Mouse (Mus musculus): ENCODE measurements around the gene Cox7a1. TPM values are rescaled to one million over a fixed set of nuclear protein-coding genes. Genes with fewer than 3 reads are reported as not detected.
A peak's percentile ranks its signal among the peaks of the same experiment; 100 is the strongest.

Gene Cox7a1
- total and polyA plus RNA-seq, 2 experiments from 2014 or later: 9.7 TPM; not detected in 1

GRCm38 (mm10) chr7:30189116-30189491, 5.2 kb downstream of the Cox7a1 start:
- Histone ChIP-seq H3K4me1 (ENCODE audit: insufficient read depth, low read length) (peaks cover 4% of the 10 kb centered on the region; the same call in 1 of the 2 replicates), H3K9ac (replicated peaks; ENCODE audit: low read length) (no peak overlapping the region), H3K9me3 (ENCODE audit: low read length) (no peaks in the 10 kb centered on the region), H3K27me3 (ENCODE audit: insufficient read depth, low read length) (no peaks in the 10 kb centered on the region), H3K4me2 (ENCODE audit: low read depth, low read length) (no peak overlapping the region), H3K36me3 (ENCODE audit: insufficient read depth, low read length) (peaks cover 48% of the 10 kb centered on the region), H3K4me3 (ENCODE audit: low read length) (no peak overlapping the region), H3K27ac (no peak overlapping the region)
- no peak for ATAC-seq
- TF ChIP-seq CTCF (IDR thresholded peaks at IDR 0.05; ENCODE audit: low read depth): no peak
- 91% methylated on average over 4 of the region's 4 CpGs for WGBS
- no peak for DNase-seq (ENCODE audit: low spot score)

GRCm38 (mm10) chr7:30192088-30192487, 8.1 kb downstream of the Cox7a1 start:
- Histone ChIP-seq H3K36me3 (ENCODE audit: insufficient read depth, low read length) (peaks cover 32% of the 10 kb centered on the region), H3K27me3 (ENCODE audit: insufficient read depth, low read length) (no peaks in the 10 kb centered on the region), H3K9ac (replicated peaks; ENCODE audit: low read length) (no peak overlapping the region), H3K4me3 (ENCODE audit: low read length) (no peak overlapping the region), H3K9me3 (ENCODE audit: low read length) (no peaks in the 10 kb centered on the region), H3K4me2 (ENCODE audit: low read depth, low read length) (no peak overlapping the region), H3K4me1 (ENCODE audit: insufficient read depth, low read length) (0 out of 2 replicates have a peak, but pooled peaks cover 4% of the 10 kb centered on the region), H3K27ac (no peak overlapping the region)
- ATAC-seq: no peak
- TF ChIP-seq CTCF (IDR thresholded peaks at IDR 0.05; ENCODE audit: low read depth): no peak
- DNase-seq (ENCODE audit: low spot score): no peak
- 92% methylated on average over 12 of the region's 12 CpGs for WGBS

GRCm38 (mm10) chr7:30193013-30193412, 9.1 kb downstream of the Cox7a1 start:
- no peak for TF ChIP-seq CTCF (IDR thresholded peaks at IDR 0.05; ENCODE audit: low read depth)
- Histone ChIP-seq H3K4me3 (ENCODE audit: low read length) (peak overlapping the region; percentile 85), H3K27ac (no peak overlapping the region), H3K9ac (replicated peaks; ENCODE audit: low read length) (peak overlapping the region; percentile 83), H3K4me2 (ENCODE audit: low read depth, low read length) (peak overlapping the region; percentile 68), H3K36me3 (ENCODE audit: insufficient read depth, low read length) (peaks cover 23% of the 10 kb centered on the region), H3K9me3 (ENCODE audit: low read length) (no peaks in the 10 kb centered on the region), H3K4me1 (ENCODE audit: insufficient read depth, low read length) (0 out of 2 replicates have a peak, but pooled peaks cover 4% of the 10 kb centered on the region), H3K27me3 (ENCODE audit: insufficient read depth, low read length) (no peaks in the 10 kb centered on the region)
- ATAC-seq (no peak), DNase-seq (ENCODE audit: low spot score) (no peak)
- 31% methylated on average over 9 of the region's 9 CpGs for WGBS

GRCm38 (mm10) chr7:30193581-30194100, 9.7 kb downstream of the Cox7a1 start:
- WGBS: 2% methylated on average over 21 of the region's 26 CpGs
- DNase-seq (ENCODE audit: low spot score) (peak; percentile 84), ATAC-seq (peak; percentile 62)
- no peaks in the 10 kb centered on the region for H3K27me3 ChIP-seq (ENCODE audit: insufficient read depth, low read length)
- H3K4me3 ChIP-seq (ENCODE audit: low read length): peak overlapping the region; percentile 85
- H3K36me3 ChIP-seq (ENCODE audit: insufficient read depth, low read length): peaks cover 17% of the 10 kb centered on the region
- H3K9me3 ChIP-seq (ENCODE audit: low read length): no peaks in the 10 kb centered on the region
- no peak for TF ChIP-seq CTCF (IDR thresholded peaks at IDR 0.05; ENCODE audit: low read depth)
- H3K4me2 ChIP-seq (ENCODE audit: low read depth, low read length): peak overlapping the region; percentile 68
- peak overlapping the region; percentile 83 for H3K9ac ChIP-seq (replicated peaks; ENCODE audit: low read length)
- H3K4me1 ChIP-seq (ENCODE audit: insufficient read depth, low read length): 0 out of 2 replicates have a peak, but pooled peaks cover 4% of the 10 kb centered on the region
- H3K27ac ChIP-seq: peak overlapping the region; percentile 87

- Histone ChIP-seq H3K4me1 (ENCODE audit: insufficient read depth, low read length) (0 out of 2 replicates have a peak, but pooled peaks cover 4% of the 10 kb centered on the region), H3K4me3 (ENCODE audit: low read length) (peak overlapping the region; percentile 85), H3K27me3 (ENCODE audit: insufficient read depth, low read length) (no peaks in the 10 kb centered on the region), H3K36me3 (ENCODE audit: insufficient read depth, low read length) (peaks cover 12% of the 10 kb centered on the region), H3K9ac (replicated peaks; ENCODE audit: low read length) (peak overlapping the region; percentile 83), H3K9me3 (ENCODE audit: low read length) (no peaks in the 10 kb centered on the region), H3K27ac (peak overlapping the region; percentile 87), H3K4me2 (ENCODE audit: low read depth, low read length) (peak overlapping the region; percentile 68)
- ATAC-seq: peak; percentile 22
- peak; percentile 70 for DNase-seq (ENCODE audit: low spot score)
- 0% methylated on average over 26 of the region's 26 CpGs for WGBS
- no peak for TF ChIP-seq CTCF (IDR thresholded peaks at IDR 0.05; ENCODE audit: low read depth)
Measured at GRCm38 (mm10) chr7:30194101-30194831, 10.3 kb downstream of the Cox7a1 start.

- Histone ChIP-seq H3K27me3 (ENCODE audit: insufficient read depth, low read length) (no peaks in the 10 kb centered on the region), H3K9ac (replicated peaks; ENCODE audit: low read length) (peak overlapping the region; percentile 83), H3K4me2 (ENCODE audit: low read depth, low read length) (peak overlapping the region; percentile 68), H3K4me3 (ENCODE audit: low read length) (peak overlapping the region; percentile 85), H3K4me1 (ENCODE audit: insufficient read depth, low read length) (0 out of 2 replicates have a peak, but pooled peaks cover 4% of the 10 kb centered on the region), H3K36me3 (ENCODE audit: insufficient read depth, low read length) (peaks cover 12% of the 10 kb centered on the region), H3K9me3 (ENCODE audit: low read length) (no peaks in the 10 kb centered on the region), H3K27ac (peak overlapping the region; percentile 87)
- ATAC-seq (peak; percentile 91), DNase-seq (ENCODE audit: low spot score) (peak; percentile 98)
- WGBS: under 1% methylated on average over 28 of the region's 28 CpGs
- TF ChIP-seq CTCF (IDR thresholded peaks at IDR 0.05; ENCODE audit: low read depth): no peak
Measured at GRCm38 (mm10) chr7:30194884-30195283, 10.9 kb downstream of the Cox7a1 start.

Data from hindbrain, postnatal 0 days (tissue).